Mouse (Mus musculus): ENCODE results near the gene Epn1. TPM values are rescaled to one million over a fixed set of nuclear protein-coding genes. Genes with fewer than 3 reads are reported as not detected.

The Epn1 gene
- polyA plus RNA-seq, 1 experiment = not detected

DNA sequence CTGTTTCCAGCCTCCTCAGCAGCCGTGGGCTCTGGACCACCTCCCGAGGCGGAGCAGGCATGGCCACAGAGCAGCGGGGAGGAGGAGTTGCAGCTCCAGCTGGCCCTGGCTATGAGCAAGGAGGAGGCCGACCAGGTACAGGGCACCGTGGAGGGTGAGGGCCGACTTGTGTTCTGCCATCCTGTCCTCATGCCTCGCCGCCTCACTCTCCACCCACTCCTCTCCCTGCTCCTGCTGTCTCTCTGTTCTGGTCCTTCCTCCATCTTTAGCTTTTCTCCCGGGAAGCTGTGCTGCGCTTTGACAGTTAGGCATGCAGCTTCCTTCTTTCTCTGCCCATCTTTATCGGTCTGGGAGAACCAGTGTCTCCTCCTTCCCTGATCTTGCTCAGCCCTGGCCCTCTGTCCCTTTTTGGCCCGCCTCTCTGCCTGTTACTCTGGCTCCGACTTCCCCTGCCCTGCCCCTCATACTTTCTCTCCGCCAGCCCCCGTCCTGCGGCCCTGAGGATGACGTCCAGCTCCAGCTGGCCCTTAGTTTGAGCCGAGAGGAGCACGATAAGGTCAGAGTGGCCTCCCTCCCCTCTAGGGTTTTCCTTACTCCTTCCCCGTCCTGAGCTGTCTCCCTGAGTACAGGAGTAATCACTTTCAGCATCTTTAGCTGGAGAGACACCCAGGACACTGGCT, 12.9 kb downstream of the Epn1 start:
- WGBS = 77% methylated on average over 21 of the region's 21 CpGs
- no peak for TF ChIP-seq POLR2A (IDR thresholded peaks at IDR 0.05; ENCODE audit: insufficient read depth, low read depth, low read length)
- TF ChIP-seq CTCF (IDR thresholded peaks at IDR 0.05; ENCODE audit: insufficient read depth, low read depth, low read length) = no peak
- peaks cover 18% of the 10 kb centered on the region for H3K4me1 ChIP-seq (ENCODE audit: control insufficient read depth, insufficient read depth, low read length)
- H3K4me3 ChIP-seq (ENCODE audit: insufficient read depth, low read depth, low read length) = no peak overlapping the region
- H3K27ac ChIP-seq (ENCODE audit: insufficient read depth, low read depth, low read length) = no peak overlapping the region

DNA sequence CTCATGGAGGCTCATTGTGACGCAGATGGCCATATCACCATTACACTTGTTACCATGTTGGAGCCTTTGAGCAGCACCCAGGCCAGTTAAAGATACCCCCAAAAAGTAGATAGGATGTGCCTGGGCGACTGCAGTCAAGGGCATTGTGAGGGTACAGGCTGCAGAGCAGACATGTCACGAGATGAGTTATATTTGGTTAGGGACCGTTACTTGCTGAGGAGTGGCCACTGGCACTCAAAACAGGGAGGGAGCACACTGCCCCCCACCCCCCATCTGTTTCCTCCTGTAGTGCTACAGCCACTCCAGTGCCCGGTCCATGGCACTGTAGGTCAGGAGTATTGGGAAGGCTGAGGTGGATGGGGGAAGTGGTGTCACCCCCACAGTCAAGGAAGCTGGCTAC, 18.7 kb downstream of the Epn1 start:
- no peak overlapping the region for H3K27ac ChIP-seq (ENCODE audit: insufficient read depth, low read depth, low read length)
- TF ChIP-seq CTCF (IDR thresholded peaks at IDR 0.05; ENCODE audit: insufficient read depth, low read depth, low read length) = no peak
- no peak for TF ChIP-seq POLR2A (IDR thresholded peaks at IDR 0.05; ENCODE audit: insufficient read depth, low read depth, low read length)
- 93% methylated on average over 5 of the region's 5 CpGs for WGBS
- no peak overlapping the region for H3K4me3 ChIP-seq (ENCODE audit: insufficient read depth, low read depth, low read length)
- no peaks in the 10 kb centered on the region for H3K4me1 ChIP-seq (ENCODE audit: control insufficient read depth, insufficient read depth, low read length)

DNA sequence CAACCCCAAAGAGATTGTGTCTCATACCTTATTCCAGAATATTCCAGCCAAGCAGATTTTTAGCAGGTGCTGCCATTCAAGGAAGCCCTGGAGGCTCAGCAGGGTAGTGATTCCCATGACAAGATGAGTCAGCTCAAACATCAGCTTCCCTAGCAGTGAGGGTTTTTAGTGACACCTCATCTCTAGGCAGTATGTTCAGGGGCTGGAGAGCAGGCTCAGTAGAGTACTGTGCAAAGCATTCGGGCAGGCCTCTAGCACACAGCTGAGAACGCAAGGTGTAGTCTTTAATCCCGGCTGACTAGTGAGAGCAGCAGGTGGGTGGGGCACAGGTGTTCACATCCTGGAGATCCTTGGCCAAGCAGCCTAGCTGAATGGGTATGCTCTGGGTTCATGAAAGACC, 19.8 kb downstream of the Epn1 start:
- Histone ChIP-seq H3K27ac (ENCODE audit: insufficient read depth, low read depth, low read length) (no peak overlapping the region), H3K4me3 (ENCODE audit: insufficient read depth, low read depth, low read length) (no peak overlapping the region), H3K4me1 (ENCODE audit: control insufficient read depth, insufficient read depth, low read length) (no peaks in the 10 kb centered on the region)
- no peak for TF ChIP-seq CTCF (IDR thresholded peaks at IDR 0.05; ENCODE audit: insufficient read depth, low read depth, low read length)
- TF ChIP-seq POLR2A (IDR thresholded peaks at IDR 0.05; ENCODE audit: insufficient read depth, low read depth, low read length) = no peak
- 89% methylated on average over 3 of the region's 3 CpGs for WGBS

DNA sequence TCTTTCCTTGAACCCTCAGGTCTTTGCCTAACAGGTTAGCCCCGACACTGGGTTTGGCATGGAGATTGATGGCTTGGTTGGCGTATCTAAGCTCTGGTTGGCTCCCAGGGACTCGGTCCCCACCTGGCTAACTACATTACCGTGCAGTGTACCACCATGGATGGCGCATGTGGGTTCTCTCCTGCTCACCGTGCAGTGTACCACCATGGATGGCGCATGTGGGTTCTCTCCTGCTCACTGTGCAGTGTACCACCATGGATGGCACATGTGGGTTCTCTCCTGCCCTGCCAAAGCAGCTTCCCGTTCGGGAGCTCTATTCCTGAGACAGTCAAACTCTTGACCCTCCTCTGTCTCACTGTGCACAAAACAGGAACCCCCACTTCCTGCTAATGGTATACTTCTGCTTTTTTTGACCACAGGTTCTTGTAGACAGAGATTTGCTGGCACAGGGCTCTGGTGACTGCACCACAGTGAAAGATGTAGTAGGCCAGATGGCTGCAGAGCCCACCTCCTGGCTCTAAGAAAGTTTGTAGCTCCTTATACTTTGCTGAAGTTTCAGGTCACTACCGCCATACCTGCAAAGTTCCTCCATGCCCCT, 21.1 kb downstream of the Epn1 start:
- TF ChIP-seq POLR2A (IDR thresholded peaks at IDR 0.05; ENCODE audit: insufficient read depth, low read depth, low read length) = no peak
- Histone ChIP-seq H3K27ac (ENCODE audit: insufficient read depth, low read depth, low read length) (no peak overlapping the region), H3K4me1 (ENCODE audit: control insufficient read depth, insufficient read depth, low read length) (no peaks in the 10 kb centered on the region), H3K4me3 (ENCODE audit: insufficient read depth, low read depth, low read length) (no peak overlapping the region)
- 93% methylated on average over 10 of the region's 10 CpGs for WGBS

DNA sequence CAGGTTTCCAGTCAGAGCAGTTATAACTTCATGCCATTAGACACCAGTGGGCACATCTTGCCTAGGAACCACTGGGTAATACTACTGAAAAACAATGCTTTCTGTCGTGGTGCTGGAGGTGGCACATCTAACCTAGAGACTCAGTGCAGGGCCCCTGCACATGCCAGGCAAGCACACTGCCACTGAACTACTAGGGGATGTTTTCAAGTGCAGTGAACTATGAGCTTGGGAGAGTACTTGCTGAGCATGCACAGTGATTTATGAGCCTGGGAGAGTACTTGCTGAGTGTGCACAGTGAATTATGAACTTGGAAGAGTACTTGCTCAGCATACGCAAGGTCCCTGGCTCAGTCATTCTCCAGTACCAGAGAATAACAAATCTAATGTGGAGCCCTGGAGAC, 22.5 kb downstream of the Epn1 start:
- H3K27ac ChIP-seq (ENCODE audit: insufficient read depth, low read depth, low read length) = no peak overlapping the region
- no peaks in the 10 kb centered on the region for H3K4me1 ChIP-seq (ENCODE audit: control insufficient read depth, insufficient read depth, low read length)
- H3K4me3 ChIP-seq (ENCODE audit: insufficient read depth, low read depth, low read length) = no peak overlapping the region
- WGBS = 81% methylated on average over 2 of the region's 2 CpGs
- no peak for TF ChIP-seq POLR2A (IDR thresholded peaks at IDR 0.05; ENCODE audit: insufficient read depth, low read depth, low read length)
- no peak for TF ChIP-seq CTCF (IDR thresholded peaks at IDR 0.05; ENCODE audit: insufficient read depth, low read depth, low read length)

DNA sequence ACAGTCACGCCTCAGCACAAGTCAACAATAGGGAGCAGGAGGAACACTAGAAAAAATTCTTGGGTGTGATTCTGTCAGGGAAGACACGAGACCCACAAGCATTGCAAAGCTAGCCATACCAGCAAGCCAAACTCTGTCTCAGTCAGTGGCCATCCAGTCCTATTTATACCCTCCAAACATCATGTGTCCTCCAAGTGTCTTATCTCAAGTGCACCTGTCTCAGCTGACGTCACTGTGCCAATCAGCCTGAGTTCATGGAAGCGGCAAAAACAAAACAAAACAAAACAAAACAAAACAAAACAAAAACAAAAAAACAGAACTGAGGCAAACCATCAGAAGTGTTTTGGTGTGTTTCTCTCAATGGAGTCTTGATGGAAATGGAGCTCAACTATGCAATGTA, 28.2 kb downstream of the Epn1 start:
- WGBS = 83% methylated on average over 4 of the region's 4 CpGs
- Histone ChIP-seq H3K4me3 (ENCODE audit: insufficient read depth, low read depth, low read length) (no peak overlapping the region), H3K27ac (ENCODE audit: insufficient read depth, low read depth, low read length) (no peak overlapping the region), H3K4me1 (ENCODE audit: control insufficient read depth, insufficient read depth, low read length) (no peaks in the 10 kb centered on the region)
- TF ChIP-seq CTCF (IDR thresholded peaks at IDR 0.05; ENCODE audit: insufficient read depth, low read depth, low read length) = no peak
- TF ChIP-seq POLR2A (IDR thresholded peaks at IDR 0.05; ENCODE audit: insufficient read depth, low read depth, low read length) = no peak

DNA sequence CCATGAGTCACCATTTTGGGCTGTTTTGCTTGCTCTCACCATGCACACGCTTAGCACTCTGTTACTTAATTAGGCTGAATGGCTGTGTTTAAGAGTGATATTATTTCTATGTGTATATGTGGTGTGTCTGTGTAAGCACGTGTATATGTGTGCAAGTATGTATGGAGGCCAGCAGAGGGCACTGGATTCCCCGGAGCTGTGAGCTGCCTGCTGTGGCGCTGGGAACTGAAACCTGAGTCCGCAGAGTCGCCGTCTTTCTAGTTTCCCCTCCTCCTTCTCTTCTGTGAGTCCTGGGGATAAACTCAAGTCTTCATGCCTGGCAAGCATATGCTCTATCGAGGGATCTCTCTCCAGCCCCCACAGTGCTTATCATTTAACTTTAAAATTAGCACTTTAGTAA, 29.3 kb downstream of the Epn1 start:
- 86% methylated on average over 8 of the region's 8 CpGs for WGBS
- Histone ChIP-seq H3K4me1 (ENCODE audit: control insufficient read depth, insufficient read depth, low read length) (no peaks in the 10 kb centered on the region), H3K27ac (ENCODE audit: insufficient read depth, low read depth, low read length) (no peak overlapping the region), H3K4me3 (ENCODE audit: insufficient read depth, low read depth, low read length) (no peak overlapping the region)
- no peak for TF ChIP-seq CTCF (IDR thresholded peaks at IDR 0.05; ENCODE audit: insufficient read depth, low read depth, low read length)
- TF ChIP-seq POLR2A (IDR thresholded peaks at IDR 0.05; ENCODE audit: insufficient read depth, low read depth, low read length) = no peak

DNA sequence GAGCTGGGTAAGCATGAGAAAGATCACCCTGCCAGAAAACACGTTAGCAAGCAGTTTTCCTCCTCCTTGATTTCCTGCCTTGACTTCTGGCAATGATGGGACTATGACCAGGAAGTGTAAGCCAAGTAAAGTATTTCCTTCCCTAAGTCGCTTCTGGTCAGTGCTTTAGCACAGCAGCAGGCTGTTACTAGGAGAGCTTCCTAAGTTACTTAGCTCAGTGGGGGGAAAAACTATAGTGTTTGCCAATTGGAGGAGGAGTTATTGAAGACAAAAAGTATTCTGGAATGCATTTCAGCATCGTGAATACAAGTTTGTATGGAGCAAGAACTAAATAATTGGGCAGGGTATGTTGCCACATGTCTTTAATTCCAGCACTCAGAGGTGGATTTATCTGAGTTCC, 32.7 kb downstream of the Epn1 start:
- 24% methylated on average over 3 of the region's 3 CpGs for WGBS
- TF ChIP-seq CTCF (IDR thresholded peaks at IDR 0.05; ENCODE audit: insufficient read depth, low read depth, low read length) = no peak
- TF ChIP-seq POLR2A (IDR thresholded peaks at IDR 0.05; ENCODE audit: insufficient read depth, low read depth, low read length) = no peak
- Histone ChIP-seq H3K27ac (ENCODE audit: insufficient read depth, low read depth, low read length) (no peak overlapping the region), H3K4me3 (ENCODE audit: insufficient read depth, low read depth, low read length) (no peak overlapping the region), H3K4me1 (ENCODE audit: control insufficient read depth, insufficient read depth, low read length) (no peaks in the 10 kb centered on the region)

DNA sequence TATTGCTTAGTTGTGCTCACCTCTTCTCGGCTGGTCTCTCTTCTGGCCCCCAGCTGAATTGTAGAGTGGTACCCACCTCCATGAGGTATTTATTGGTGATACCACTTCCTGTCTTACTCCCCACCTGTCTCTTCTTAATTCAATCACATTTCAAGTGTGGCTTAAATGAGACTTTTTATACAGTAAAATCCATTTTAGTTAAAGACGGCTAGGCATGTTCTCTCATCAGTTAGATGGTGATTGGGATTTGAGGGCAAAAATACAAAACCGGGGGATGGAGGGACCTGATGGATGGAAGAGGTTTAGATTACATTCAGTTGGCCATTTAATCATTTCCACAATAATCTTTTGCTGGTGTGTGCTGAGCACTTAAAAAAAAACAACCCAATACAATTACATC, 36.8 kb downstream of the Epn1 start, which contains the start of gene Rfpl4:
Gene Rfpl4, minus strand, starts transcription at position 101 of the 400 bp plus-strand sequence.
- WGBS = 92% methylated on average over 3 of the region's 3 CpGs
- H3K27ac ChIP-seq (ENCODE audit: insufficient read depth, low read depth, low read length) = no peak within 1 kb of the TSS
- no peak for TF ChIP-seq POLR2A (IDR thresholded peaks at IDR 0.05; ENCODE audit: insufficient read depth, low read depth, low read length)
- no peak for TF ChIP-seq CTCF (IDR thresholded peaks at IDR 0.05; ENCODE audit: insufficient read depth, low read depth, low read length)
- H3K4me3 ChIP-seq (ENCODE audit: insufficient read depth, low read depth, low read length) = no peak within 1 kb of the TSS
- no peaks in the 10 kb centered on the region for H3K4me1 ChIP-seq (ENCODE audit: control insufficient read depth, insufficient read depth, low read length)
